ENCODE assay signal across 8 mouse cellular contexts in genomic region chr2:118510447-118511310, GRCm38 (mm10). TPM values are rescaled to one million over a fixed set of nuclear protein-coding genes. Genes with fewer than 3 reads are reported as not detected.
A peak's percentile ranks its signal among the peaks of the same experiment; 100 is the strongest.
DNase-seq lines count a peak whose midpoint lies in the region; ATAC-seq lines count a peak whose summit lies in the region.

No protein-coding gene starts in this region.

- peak overlapping the region; percentile 46; the same call in 1 of the 2 replicates for H3K9ac ChIP-seq in embryonic facial prominence, embryonic 13.5 days
- peak overlapping the region; percentile 34; the same call in 1 of the 2 replicates for H3K9ac ChIP-seq in midbrain, embryonic 12.5 days (replicated peaks)
- H3K9ac ChIP-seq in stomach, embryonic 15.5 days = no peak overlapping the region

- peak; percentile 84 for ATAC-seq in embryonic facial prominence, embryonic 13.5 days (ENCODE audit: insufficient number of reproducible peaks, insufficient read depth, low FRiP score, low TSS enrichment, low read depth)
- peak; percentile 91 for ATAC-seq in midbrain, embryonic 12.5 days (ENCODE audit: low FRiP score, low read depth)
- peak; percentile 87 for ATAC-seq in stomach, embryonic 15.5 days (ENCODE audit: insufficient read depth, low FRiP score, low read depth)

- no peak overlapping the region for H3K4me3 ChIP-seq in embryonic facial prominence, embryonic 13.5 days
- no peak overlapping the region for H3K4me3 ChIP-seq in midbrain, embryonic 12.5 days
- H3K4me3 ChIP-seq in stomach, embryonic 15.5 days (replicated peaks) = no peak overlapping the region

- H3K4me2 ChIP-seq in embryonic facial prominence, embryonic 13.5 days = peak overlapping the region; percentile 22
- H3K4me2 ChIP-seq in midbrain, embryonic 12.5 days (replicated peaks) = peak overlapping the region; percentile 32
- H3K4me2 ChIP-seq in stomach, embryonic 15.5 days = 0 out of 2 replicates have a peak overlapping the region, but pooled peaks have one; percentile 5

- 40% methylated on average over 29 of the region's 29 CpGs for WGBS in embryonic facial prominence, embryonic 13.5 days
- WGBS in midbrain, embryonic 12.5 days = 38% methylated on average over 29 of the region's 29 CpGs
- WGBS in stomach, embryonic 15.5 days = 46% methylated on average over 29 of the region's 29 CpGs

- peaks cover 27% of the 10 kb centered on the region for H3K4me1 ChIP-seq in embryonic facial prominence, embryonic 13.5 days
- H3K4me1 ChIP-seq in midbrain, embryonic 12.5 days = peaks cover 14% of the 10 kb centered on the region
- H3K4me1 ChIP-seq in stomach, embryonic 15.5 days = peaks cover 8% of the 10 kb centered on the region

- no peaks in the 10 kb centered on the region for H3K27me3 ChIP-seq in embryonic facial prominence, embryonic 13.5 days
- peaks cover 6% of the 10 kb centered on the region; the same call in 1 of the 2 replicates for H3K27me3 ChIP-seq in midbrain, embryonic 12.5 days
- no peaks in the 10 kb centered on the region for H3K27me3 ChIP-seq in stomach, embryonic 15.5 days (replicated peaks)

- no peaks in the 10 kb centered on the region for H3K9me3 ChIP-seq in embryonic facial prominence, embryonic 13.5 days
- H3K9me3 ChIP-seq in midbrain, embryonic 12.5 days = no peaks in the 10 kb centered on the region
- H3K9me3 ChIP-seq in stomach, embryonic 15.5 days = no peaks in the 10 kb centered on the region

- peak; percentile 98 for DNase-seq in adrenal gland, postnatal 14 days
- DNase-seq in heart, adult 18-20 months = peak; percentile 90 to 93
- DNase-seq in kidney, adult 11 months = peak; percentile 98
- peak; percentile 71 to 88 for DNase-seq in left cerebral cortex, adult 9 months (ENCODE audit: low spot score in 2 of 2)
- no peak for DNase-seq in thymus, postnatal 14 days

- peak overlapping the region; percentile 79 for H3K27ac ChIP-seq in embryonic facial prominence, embryonic 13.5 days
- peak overlapping the region; percentile 69 for H3K27ac ChIP-seq in midbrain, embryonic 12.5 days (replicated peaks)
- peak overlapping the region; percentile 49 for H3K27ac ChIP-seq in stomach, embryonic 15.5 days

- no peaks in the 10 kb centered on the region for H3K36me3 ChIP-seq in embryonic facial prominence, embryonic 13.5 days
- H3K36me3 ChIP-seq in midbrain, embryonic 12.5 days = no peaks in the 10 kb centered on the region
- H3K36me3 ChIP-seq in stomach, embryonic 15.5 days = no peaks in the 10 kb centered on the region

RNA-seq across cellular contexts. Expression of gene Srp14, which starts 31.2 kb away (rescaled TPM):
- 140 and 142 TPM in 2 replicates for total RNA-seq in adrenal gland, postnatal 14 days (2021)
- polyA plus RNA-seq in embryonic facial prominence, embryonic 13.5 days (2015; fragmentation: Nextera tagmentation; extraction: Ambion mirVana) = 275 TPM in 2 replicates
- total RNA-seq in heart, adult 18-20 months (2021) = 100 to 1,000 TPM; 131 to 136 TPM
- 280 and 286 TPM in 2 replicates for polyA plus RNA-seq in midbrain, embryonic 12.5 days (2016; fragmentation: Nextera tagmentation; extraction: Ambion mirVana)
- polyA plus RNA-seq in stomach, embryonic 15.5 days (2015; fragmentation: Nextera tagmentation; extraction: Ambion mirVana) = 222 and 224 TPM in 2 replicates

RNA-seq across cellular contexts. Expression of gene Bmf, which starts 38.8 kb away (rescaled TPM):
- total RNA-seq in adrenal gland, postnatal 14 days (2021) = 14.4 and 26.8 TPM in 2 replicates
- 4.1 and 4.3 TPM in 2 replicates for polyA plus RNA-seq in embryonic facial prominence, embryonic 13.5 days (2015; fragmentation: Nextera tagmentation; extraction: Ambion mirVana)
- 1 to 10 TPM; 5.2 to 5.4 TPM for total RNA-seq in heart, adult 18-20 months (2021)
- polyA plus RNA-seq in midbrain, embryonic 12.5 days (2016; fragmentation: Nextera tagmentation; extraction: Ambion mirVana) = 2.1 and 4.1 TPM in 2 replicates
- 3.6 and 5.2 TPM in 2 replicates for polyA plus RNA-seq in stomach, embryonic 15.5 days (2015; fragmentation: Nextera tagmentation; extraction: Ambion mirVana)
